ENCODE assay signal across 14 mouse cellular contexts in genomic region chr11:54174877-54175276, GRCm38 (mm10).
"Had no signal": no experiment of that assay in that cellular context is flagged by ENCODE, and none has a peak within 500 bp of the region (broad histone marks: within the 10 kb centered on the region; RNA-seq: fewer than 3 reads in every experiment).

No protein-coding gene starts in this region.

- H3K27me3 ChIP-seq: kidney, embryonic 15.5 days; limb, embryonic 15.5 days; liver, embryonic 12.5 days; midbrain, embryonic 12.5 days; neural tube, embryonic 13.5 days had no signal

- H3K9ac ChIP-seq: kidney, embryonic 15.5 days; limb, embryonic 15.5 days; liver, embryonic 12.5 days; midbrain, embryonic 12.5 days; neural tube, embryonic 13.5 days had no signal

- ATAC-seq: intestine, embryonic 16.5 days; liver, embryonic 12.5 days had no signal

- H3K36me3 ChIP-seq: kidney, embryonic 15.5 days; limb, embryonic 15.5 days; liver, embryonic 12.5 days; midbrain, embryonic 12.5 days; neural tube, embryonic 13.5 days had no signal

- H3K4me2 ChIP-seq: kidney, embryonic 15.5 days; limb, embryonic 15.5 days; liver, embryonic 12.5 days; midbrain, embryonic 12.5 days; neural tube, embryonic 13.5 days had no signal

- DNase-seq: kidney, adult 2 months; kidney, postnatal 14 days; lung, postnatal 14 days; right cerebral cortex, postnatal 4 days; spleen, adult 18-20 months; thymus, adult 18-20 months; thymus, postnatal 14 days had no signal

- H3K27ac ChIP-seq: kidney, embryonic 15.5 days; left cerebral cortex, adult 2 months; limb, embryonic 15.5 days; liver, embryonic 12.5 days; midbrain, embryonic 12.5 days; neural tube, embryonic 13.5 days had no signal

- H3K4me1 ChIP-seq: kidney, embryonic 15.5 days; limb, embryonic 15.5 days; midbrain, embryonic 12.5 days; neural tube, embryonic 13.5 days had no signal

- H3K4me3 ChIP-seq: kidney, embryonic 15.5 days; left cerebral cortex, adult 2 months; limb, embryonic 15.5 days; liver, embryonic 12.5 days; midbrain, embryonic 12.5 days; neural tube, embryonic 13.5 days had no signal

- H3K9me3 ChIP-seq: kidney, embryonic 15.5 days; limb, embryonic 15.5 days; liver, embryonic 12.5 days; neural tube, embryonic 13.5 days had no signal
